Mouse (Mus musculus): ENCODE data around the gene Zc3h10. TPM values are rescaled to one million over a fixed set of nuclear protein-coding genes. Genes with fewer than 3 reads are reported as not detected.

The Zc3h10 gene
- 18.2 and 19.1 TPM in 2 replicates for polyA plus RNA-seq (2012; rRNA removed)

GRCm38 (mm10) chr10:128547361-128548032 is at the start of gene Zc3h10:
Zc3h10 (minus strand) TSS chr10:128547774.

DNA sequence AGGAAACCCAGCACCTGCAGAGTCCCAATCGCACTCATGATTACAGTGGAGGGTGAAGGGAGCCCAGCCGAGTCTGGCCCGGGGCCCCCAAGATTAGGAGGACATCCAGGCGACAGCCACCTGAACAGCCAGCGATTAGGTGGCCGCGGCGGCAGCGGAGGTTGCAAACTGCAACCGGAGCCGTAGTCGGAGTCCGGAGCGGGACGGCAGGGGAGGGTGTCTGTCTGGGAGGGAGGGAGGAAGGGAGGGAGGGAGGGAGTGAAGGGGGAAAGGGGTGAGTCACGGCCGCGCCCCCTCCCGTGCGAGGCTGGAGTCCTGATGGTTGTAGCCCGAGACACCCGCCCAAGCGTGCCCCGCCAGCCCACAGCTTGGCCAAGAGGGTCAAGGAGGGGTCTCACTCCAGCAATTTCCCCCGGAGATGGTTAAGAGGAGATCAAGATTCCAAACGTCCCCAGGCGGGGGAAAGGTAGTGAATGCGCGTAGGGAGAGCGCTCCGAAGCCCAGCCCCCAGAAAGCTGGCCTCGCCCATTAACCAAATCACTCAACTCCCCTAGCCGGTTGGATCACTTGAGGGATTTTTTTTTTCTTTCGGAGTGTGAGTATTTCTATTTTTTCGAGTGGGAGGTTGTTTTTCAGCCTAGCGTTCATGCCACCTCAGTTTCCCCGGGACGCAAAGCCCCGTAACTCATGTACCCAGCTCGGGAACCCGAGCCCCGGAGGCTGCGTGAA is 42.1 kb upstream of the Zc3h10 start, which contains the start of gene Erbb3:
TSS of gene Erbb3 (minus strand) at position 189 of the 729 bp plus-strand sequence.

GRCm38 (mm10) chr10:128565788-128566531 is 18.4 kb upstream of the Zc3h10 start, which contains the start of gene Pa2g4:
Pa2g4 (minus strand) TSS chr10:128565987.

DNA sequence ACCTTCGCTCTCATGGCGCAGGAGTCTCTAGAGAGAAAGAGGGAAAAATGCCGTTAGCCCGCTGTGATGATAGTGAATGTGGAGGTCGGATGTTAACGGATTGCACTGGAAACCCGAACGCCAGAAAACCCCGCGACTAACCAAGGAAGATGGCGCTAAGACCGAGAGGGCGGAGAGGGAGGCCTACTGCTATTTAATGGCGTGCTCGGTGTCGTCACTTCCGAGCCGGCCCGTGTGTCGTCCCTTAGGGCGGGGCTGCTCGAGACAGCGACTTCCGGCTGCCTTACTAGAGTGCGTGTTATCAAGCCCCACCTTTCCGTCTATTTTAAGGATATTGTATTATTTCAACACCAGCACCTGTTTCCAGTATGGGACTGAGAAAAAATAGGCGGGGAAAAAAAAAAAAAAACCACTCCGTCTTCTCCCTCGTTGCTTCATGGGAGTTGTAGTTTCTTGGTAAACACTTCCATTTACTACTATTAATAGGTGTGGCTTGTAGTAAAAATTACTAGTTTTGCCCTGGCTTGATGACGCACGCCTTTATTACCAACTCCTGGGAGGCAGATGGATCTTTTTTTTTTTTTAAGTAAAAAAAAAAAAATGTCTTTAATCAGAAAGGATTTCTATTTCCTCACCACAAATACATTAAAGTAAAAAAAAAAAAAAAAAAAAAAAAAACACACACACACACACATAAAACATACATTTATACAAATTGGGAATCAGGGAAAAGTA is 1.5 kb upstream of the Zc3h10 start, which contains the start of gene Rpl41:
TSS of gene Rpl41 (minus strand) at position 359 of the 735 bp plus-strand sequence.

DNA sequence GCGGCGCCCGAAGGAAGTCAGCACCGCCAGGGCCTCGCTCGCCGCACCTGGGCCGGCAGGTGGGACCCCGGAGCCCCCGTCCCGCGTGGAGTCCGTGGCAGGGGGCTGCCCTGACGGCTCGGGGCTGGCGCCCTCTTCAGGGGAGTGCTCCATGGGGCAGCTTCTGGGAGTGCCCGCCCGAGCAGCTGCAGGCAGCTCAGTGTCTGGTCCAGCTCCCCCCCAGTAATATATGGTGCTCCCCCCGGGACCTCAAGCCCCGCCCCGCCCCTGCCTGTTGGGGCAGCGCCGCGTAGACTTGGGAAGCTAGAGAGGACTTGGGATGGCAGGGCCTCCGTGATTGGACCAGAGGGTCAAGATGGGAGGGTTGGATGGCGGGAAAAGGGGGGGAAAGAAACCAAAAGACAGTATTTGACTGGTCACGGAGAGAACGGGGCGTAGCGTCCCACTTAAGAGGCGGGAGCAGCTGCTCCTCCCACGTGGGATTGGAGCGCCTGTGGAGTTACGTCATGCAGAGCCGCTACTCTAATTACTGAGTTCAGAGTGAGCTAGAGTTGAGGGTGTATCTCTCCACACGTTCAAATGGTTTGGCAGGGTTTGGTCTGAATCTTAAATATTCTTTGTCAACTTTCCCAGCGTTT is 21.8 kb downstream of the Zc3h10 start, which contains the start of gene Esyt1:
TSS of gene Esyt1 (minus strand) at position 201 of the 638 bp plus-strand sequence.

DNA sequence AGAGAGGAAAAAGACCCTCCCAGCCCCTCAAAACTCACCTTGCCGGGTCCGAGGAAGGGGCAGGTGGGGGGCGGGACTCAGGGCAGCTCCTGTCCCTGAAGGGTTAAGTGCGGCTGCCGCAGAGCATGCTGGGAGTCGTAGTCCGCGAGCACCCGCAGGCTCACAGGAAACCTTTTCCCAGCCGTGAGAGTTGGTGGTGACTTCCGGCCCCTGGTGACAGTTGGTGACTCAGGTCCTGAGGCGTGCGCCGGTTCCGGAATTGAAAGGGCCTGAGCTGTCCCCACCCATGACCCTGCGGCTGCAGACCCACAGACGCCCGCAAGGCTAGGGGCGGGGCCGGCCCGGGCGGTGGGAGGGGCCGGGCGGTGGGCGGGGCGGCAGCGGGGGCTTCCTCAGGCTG is 49.0 kb downstream of the Zc3h10 start, which contains the start of gene Myl6b:
TSS of gene Myl6b (minus strand) at position 96 of the 400 bp plus-strand sequence.

DNA sequence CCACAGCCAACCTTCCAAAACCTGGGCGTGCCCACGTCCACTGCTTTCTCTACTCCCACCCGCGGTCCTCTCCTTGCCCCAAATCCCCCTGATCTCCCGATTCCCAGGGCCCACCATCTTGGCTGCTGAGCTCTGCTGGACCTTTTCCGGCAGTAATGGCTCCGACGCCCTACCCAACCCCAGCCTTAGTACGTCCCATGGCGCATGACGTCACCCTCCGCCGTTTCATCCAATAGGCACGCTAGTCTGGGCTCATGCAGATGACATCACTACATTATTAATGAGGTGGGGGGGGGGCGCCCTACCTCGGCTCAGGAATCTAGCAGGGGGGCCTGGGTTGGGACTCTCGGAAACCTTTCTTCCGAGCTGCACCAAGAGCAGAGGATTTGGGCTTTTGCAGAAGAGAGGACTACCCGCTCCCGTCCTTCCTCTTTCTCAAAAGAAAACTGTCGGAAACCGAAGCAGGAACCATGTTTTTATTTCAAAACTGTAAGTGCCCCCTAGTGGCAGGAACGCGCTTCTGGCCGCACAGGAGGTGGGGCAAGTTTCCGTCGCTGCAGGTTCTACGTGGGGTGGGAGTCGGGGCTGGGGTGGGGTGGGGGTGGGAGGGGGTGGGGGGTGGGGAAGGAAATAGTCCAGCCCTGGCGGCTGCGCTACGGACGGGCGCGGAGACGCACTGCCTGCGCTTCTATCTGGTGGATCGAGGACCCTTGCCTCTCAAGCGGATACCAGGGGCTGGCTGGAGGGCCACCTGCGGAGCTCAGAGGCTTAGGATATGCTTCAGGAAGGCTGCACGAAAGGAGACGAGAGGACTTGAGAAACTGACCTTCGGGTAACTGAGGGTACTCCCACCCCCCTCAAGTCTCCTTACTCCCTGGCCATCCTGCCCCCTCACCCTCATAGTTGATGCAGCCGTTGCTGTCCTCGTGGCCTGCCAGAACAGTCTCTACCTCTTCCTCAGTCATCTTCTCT is 53.6 kb downstream of the Zc3h10 start, which contains the start of gene Myl6:
TSS of gene Myl6 (minus strand) at position 451 of the 972 bp plus-strand sequence.

Other genes starting within 250 kb of the Zc3h10 start
- gene Il23a, start 249.0 kb downstream of the Zc3h10 start, polyA plus RNA-seq (2012; rRNA removed), result 0.10 and 0.14 TPM in 2 replicates
- gene Pan2, start 244.4 kb downstream of the Zc3h10 start, polyA plus RNA-seq (2012; rRNA removed), result 44.2 and 45.9 TPM in 2 replicates
- gene Cnpy2, start 225.3 kb downstream of the Zc3h10 start, polyA plus RNA-seq (2012; rRNA removed), result 110 and 127 TPM in 2 replicates
- gene Cs, start 210.0 kb downstream of the Zc3h10 start, polyA plus RNA-seq (2012; rRNA removed), result 172 and 176 TPM in 2 replicates
- gene Coq10a, start 178.8 kb downstream of the Zc3h10 start, polyA plus RNA-seq (2012; rRNA removed), result 77.1 and 77.4 TPM in 2 replicates
- gene Ankrd52, start 170.7 kb downstream of the Zc3h10 start, polyA plus RNA-seq (2012; rRNA removed), result 47.3 and 49.7 TPM in 2 replicates
- 0.10 and 0.28 TPM in 2 replicates for gene Slc39a5, start 146.5 kb downstream of the Zc3h10 start, polyA plus RNA-seq (2012; rRNA removed)
- gene Nabp2, start 136.3 kb downstream of the Zc3h10 start, polyA plus RNA-seq (2012; rRNA removed), result 94.8 and 115 TPM in 2 replicates
- 62.8 and 67.8 TPM in 2 replicates for gene Rnf41, start 136.1 kb downstream of the Zc3h10 start, polyA plus RNA-seq (2012; rRNA removed)
- 361 and 409 TPM in 2 replicates for gene Smarcc2, start 88.5 kb downstream of the Zc3h10 start, polyA plus RNA-seq (2012; rRNA removed)
- gene Myl6, start 53.6 kb downstream of the Zc3h10 start, polyA plus RNA-seq (2012; rRNA removed), result 1,386 and 1,494 TPM in 2 replicates
- gene Myl6b, start 49.1 kb downstream of the Zc3h10 start, polyA plus RNA-seq (2012; rRNA removed), result 30.5 and 38.6 TPM in 2 replicates
- 16.6 and 28.0 TPM in 2 replicates for gene Esyt1, start 21.9 kb downstream of the Zc3h10 start, polyA plus RNA-seq (2012; rRNA removed)
- gene Rpl41, start 1.5 kb upstream of the Zc3h10 start, polyA plus RNA-seq (2012; rRNA removed), result 3,335 and 3,553 TPM in 2 replicates
- gene Pa2g4, start 18.2 kb upstream of the Zc3h10 start, polyA plus RNA-seq (2012; rRNA removed), result 155 and 169 TPM in 2 replicates
- gene Erbb3, start 41.9 kb upstream of the Zc3h10 start, polyA plus RNA-seq (2012; rRNA removed), result 0.85 and 5.3 TPM in 2 replicates
- 1,129 and 1,158 TPM in 2 replicates for gene Rps26, start 79.0 kb upstream of the Zc3h10 start, polyA plus RNA-seq (2012; rRNA removed)
- gene Ikzf4, start 98.2 kb upstream of the Zc3h10 start, polyA plus RNA-seq (2012; rRNA removed), result 20.6 and 21.6 TPM in 2 replicates
- gene Suox, start 126.3 kb upstream of the Zc3h10 start, polyA plus RNA-seq (2012; rRNA removed), result 11.9 and 12.8 TPM in 2 replicates
- gene Rab5b, start 148.5 kb upstream of the Zc3h10 start, polyA plus RNA-seq (2012; rRNA removed), result 99.1 and 109 TPM in 2 replicates
- gene Pmel, start 156.4 kb upstream of the Zc3h10 start, polyA plus RNA-seq (2012; rRNA removed), result 0.32 and 2.9 TPM in 2 replicates
- gene Cdk2, start 157.3 kb upstream of the Zc3h10 start, polyA plus RNA-seq (2012; rRNA removed), result 42.0 and 48.0 TPM in 2 replicates
- gene Dgka, start 197.1 kb upstream of the Zc3h10 start, polyA plus RNA-seq (2012; rRNA removed), result 9.1 and 13.5 TPM in 2 replicates
- gene Pym1, start 200.1 kb upstream of the Zc3h10 start, polyA plus RNA-seq (2012; rRNA removed), result 67.1 and 67.8 TPM in 2 replicates
- gene Mmp19, start 243.1 kb upstream of the Zc3h10 start, polyA plus RNA-seq (2012; rRNA removed), result 0.69 and 0.94 TPM in 2 replicates